Mouse (Mus musculus) heart, embryonic 15.5 days (tissue): Measurements from ENCODE around the gene Gas1. TPM values are rescaled to one million over a fixed set of nuclear protein-coding genes. Genes with fewer than 3 reads are reported as not detected.

Experiments used
- ATAC-seq: fragments of 200-750 bp; cut with Nextera tagmentation; replicated peaks from 2 replicates; pipeline ENCODE4 v1.8.0; 2017; ENCODE audit warnings: low read depth, moderate TSS enrichment; ENCODE audit not compliant: insufficient number of reproducible peaks, insufficient read depth, low FRiP score
- H3K27ac ChIP-seq: fragments of 300-500 bp; sonication (generic); 2 replicates; pipeline ENCODE4 v1.5.1; 2015; ENCODE audit warnings: mild to moderate bottlenecking, inconsistent platforms
- H3K27me3 ChIP-seq: fragments of 300-500 bp; sonication (generic); 2 replicates; pipeline ENCODE4 v1.6.1; 2015; ENCODE audit warnings: inconsistent platforms
- H3K36me3 ChIP-seq: fragments of 300-500 bp; sonication (generic); 2 replicates; pipeline ENCODE4 v1.6.1; 2015; ENCODE audit warnings: mild to moderate bottlenecking, inconsistent platforms
- H3K4me1 ChIP-seq: fragments of 300-500 bp; sonication (generic); replicated peaks from 2 replicates; pipeline ENCODE4 v1.6.1; 2015; ENCODE audit warnings: inconsistent platforms
- H3K4me2 ChIP-seq: fragments of 300-500 bp; sonication (generic); 2 replicates; pipeline ENCODE4 v1.6.1; 2015; ENCODE audit warnings: inconsistent platforms, mild to moderate bottlenecking, moderate library complexity
- H3K4me3 ChIP-seq: fragments of 300-500 bp; sonication (generic); 2 replicates; pipeline ENCODE4 v1.5.1; 2015; ENCODE audit warnings: mild to moderate bottlenecking, inconsistent platforms
- H3K9ac ChIP-seq: fragments of 300-500 bp; sonication (generic); 2 replicates; pipeline ENCODE4 v1.6.1; 2015; ENCODE audit warnings: mild to moderate bottlenecking, inconsistent platforms
- H3K9me3 ChIP-seq: fragments of 300-500 bp; sonication (generic); replicated peaks from 2 replicates; pipeline ENCODE4 v1.6.1; 2016; ENCODE audit warnings: inconsistent platforms
- WGBS: fragments of 180-500 bp; shearing (Covaris S2); methylation state at CpG from one replicate; pipeline ENCODE4 v1.1.7; 2015; ENCODE audit warnings: mixed read lengths; 5-methylcytosine and 5-hydroxymethylcytosine counted together
- polyA plus RNA-seq: library from polyadenylated mRNA; unstranded; fragments of >200 nt; fragmentation: Nextera tagmentation; extraction: Ambion mirVana; gene quantifications from 2 replicates; pipeline ENCODE4 v1.2.1, GENCODE M21; 2015

The Gas1 gene
- polyA plus RNA-seq, 1 experiment from 2014 or later = 37.2 TPM

DNA sequence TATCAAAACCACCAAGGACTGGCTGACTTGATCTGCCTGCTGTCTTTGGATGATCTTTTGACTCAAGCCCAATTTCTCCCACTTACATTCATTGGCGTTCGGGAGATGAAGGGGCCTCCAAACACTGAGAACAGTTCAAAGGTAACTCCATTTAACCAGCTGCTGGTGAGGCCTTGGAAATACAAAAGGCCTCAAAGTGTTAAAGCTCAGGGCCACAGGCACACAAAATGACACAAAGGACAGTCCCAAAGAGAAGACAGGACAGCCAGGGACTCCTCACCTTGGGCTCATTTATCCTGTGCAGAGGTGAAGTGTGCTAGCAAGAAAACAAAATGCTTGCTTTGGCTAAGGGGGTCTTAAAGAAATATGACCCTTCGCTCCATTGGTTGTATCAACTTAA lies 30.9 kb downstream of the Gas1 start:
- H3K4me2 ChIP-seq = no peak overlapping the region
- WGBS = 67% methylated on average over 3 of the region's 3 CpGs
- no peaks in the 10 kb centered on the region for H3K9me3 ChIP-seq

GRCm38 (mm10) chr13:60136962-60137361 lies 40.2 kb downstream of the Gas1 start:
- no peaks in the 10 kb centered on the region for H3K36me3 ChIP-seq
- 89% methylated on average over 4 of the region's 4 CpGs for WGBS
- H3K9me3 ChIP-seq = no peaks in the 10 kb centered on the region
- H3K4me3 ChIP-seq = no peak overlapping the region
- H3K4me2 ChIP-seq = no peak overlapping the region
- H3K4me1 ChIP-seq = no peaks in the 10 kb centered on the region
- no peak overlapping the region for H3K9ac ChIP-seq
- no peaks in the 10 kb centered on the region for H3K27me3 ChIP-seq
- no peak for ATAC-seq
- H3K27ac ChIP-seq = no peak overlapping the region

More for the DNA sequence above, 30.9 kb downstream of the Gas1 start:
- H3K4me1 ChIP-seq = peaks cover 6% of the 10 kb centered on the region; the same call in 1 of the 2 replicates
- H3K27me3 ChIP-seq = no peaks in the 10 kb centered on the region
- no peaks in the 10 kb centered on the region for H3K36me3 ChIP-seq
- no peak overlapping the region for H3K9ac ChIP-seq
- no peak for ATAC-seq
- no peak overlapping the region for H3K27ac ChIP-seq
- H3K4me3 ChIP-seq = no peak overlapping the region

DNA sequence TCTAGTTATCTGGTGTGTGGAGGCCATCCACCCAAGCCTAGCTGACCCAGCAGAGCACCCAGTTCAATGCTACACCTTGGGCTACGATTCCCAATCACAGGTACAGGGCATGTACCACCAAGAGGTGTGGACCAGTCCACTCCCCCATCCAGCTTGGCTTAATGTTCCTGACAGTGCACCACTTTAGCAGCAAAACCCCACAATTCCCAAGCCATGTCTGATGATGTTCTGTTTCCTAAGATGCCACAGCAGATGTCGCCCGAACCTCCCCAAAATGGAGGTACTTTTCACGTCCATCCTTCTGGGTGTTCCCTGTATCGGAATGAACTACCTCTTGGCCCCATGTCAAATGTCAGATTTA lies 42.7 kb downstream of the Gas1 start:
- 87% methylated on average over 5 of the region's 5 CpGs for WGBS
- H3K9ac ChIP-seq = no peak overlapping the region
- H3K4me3 ChIP-seq = no peak overlapping the region
- no peaks in the 10 kb centered on the region for H3K27me3 ChIP-seq
- no peak overlapping the region for H3K27ac ChIP-seq
- no peak overlapping the region for H3K4me2 ChIP-seq
- no peak for ATAC-seq
- no peaks in the 10 kb centered on the region for H3K4me1 ChIP-seq
- no peaks in the 10 kb centered on the region for H3K9me3 ChIP-seq
- H3K36me3 ChIP-seq = no peaks in the 10 kb centered on the region

DNA sequence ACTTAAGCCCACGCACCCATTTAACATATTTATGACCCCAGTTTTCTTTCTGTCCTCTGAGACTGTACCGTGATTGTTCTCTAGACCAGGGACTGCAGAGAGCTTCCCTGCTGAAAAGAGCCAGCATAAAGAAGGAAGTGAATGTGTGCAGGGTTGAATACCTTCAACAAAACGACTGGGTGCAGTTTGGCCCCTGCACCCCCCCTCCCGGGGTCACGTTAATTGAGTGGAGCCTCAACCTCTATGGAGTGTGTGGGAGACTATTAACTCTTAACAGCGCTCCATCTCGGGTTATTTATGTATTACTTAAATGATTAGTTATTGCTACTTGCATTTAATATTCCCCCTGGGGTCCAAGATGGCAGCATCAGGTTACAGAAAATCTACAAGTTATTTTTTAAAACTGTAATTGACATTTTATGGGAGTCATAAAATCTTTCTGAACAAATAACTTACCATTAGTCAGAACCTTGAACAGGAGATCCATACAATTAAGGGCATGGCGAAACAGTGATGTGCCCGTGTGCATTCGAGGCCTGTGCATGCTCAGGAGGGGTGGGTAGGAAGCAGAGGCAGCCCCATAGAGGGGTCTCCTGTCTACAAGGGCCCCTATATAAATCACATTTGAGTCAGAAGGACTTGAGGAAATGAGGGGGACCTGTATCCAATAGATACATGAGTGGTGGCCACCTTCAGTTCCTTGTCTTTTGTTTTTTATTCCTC lies 43.3 kb downstream of the Gas1 start:
- no peak overlapping the region for H3K9ac ChIP-seq
- no peak overlapping the region for H3K27ac ChIP-seq
- no peaks in the 10 kb centered on the region for H3K27me3 ChIP-seq
- 55% methylated on average over 10 of the region's 10 CpGs for WGBS
- no peak for ATAC-seq
- H3K36me3 ChIP-seq = no peaks in the 10 kb centered on the region
- no peaks in the 10 kb centered on the region for H3K4me1 ChIP-seq
- H3K9me3 ChIP-seq = no peaks in the 10 kb centered on the region
- H3K4me3 ChIP-seq = no peak overlapping the region
- H3K4me2 ChIP-seq = no peak overlapping the region

GRCm38 (mm10) chr13:60131771-60132170 lies 45.4 kb downstream of the Gas1 start:
- ATAC-seq = no peak
- 63% methylated on average over 13 of the region's 13 CpGs for WGBS

GRCm38 (mm10) chr13:60129541-60129940 lies 47.6 kb downstream of the Gas1 start:
- no peak for ATAC-seq
- 72% methylated on average over 9 of the region's 9 CpGs for WGBS
- no peak overlapping the region for H3K9ac ChIP-seq
- no peaks in the 10 kb centered on the region for H3K9me3 ChIP-seq
- peaks cover 10% of the 10 kb centered on the region for H3K4me1 ChIP-seq
- H3K27me3 ChIP-seq = no peaks in the 10 kb centered on the region
- H3K4me2 ChIP-seq = no peak overlapping the region
- no peak overlapping the region for H3K4me3 ChIP-seq
- no peak overlapping the region for H3K27ac ChIP-seq
- no peaks in the 10 kb centered on the region for H3K36me3 ChIP-seq

More at GRCm38 (mm10) chr13:60131771-60132170, 45.4 kb downstream of the Gas1 start:
- no peak overlapping the region for H3K27ac ChIP-seq
- no peak overlapping the region for H3K4me2 ChIP-seq
- H3K27me3 ChIP-seq = no peaks in the 10 kb centered on the region
- no peaks in the 10 kb centered on the region for H3K9me3 ChIP-seq
- no peaks in the 10 kb centered on the region for H3K36me3 ChIP-seq
- no peaks in the 10 kb centered on the region for H3K4me1 ChIP-seq
- no peak overlapping the region for H3K4me3 ChIP-seq
- no peak overlapping the region for H3K9ac ChIP-seq

- no peak overlapping the region for H3K27ac ChIP-seq
- H3K36me3 ChIP-seq = no peaks in the 10 kb centered on the region
- H3K9me3 ChIP-seq = no peaks in the 10 kb centered on the region
- H3K27me3 ChIP-seq = no peaks in the 10 kb centered on the region
- 57% methylated on average over 19 of the region's 19 CpGs for WGBS
- no peak overlapping the region for H3K4me3 ChIP-seq
- no peak overlapping the region for H3K4me2 ChIP-seq
- H3K4me1 ChIP-seq = peaks cover 16% of the 10 kb centered on the region
- H3K9ac ChIP-seq = no peak overlapping the region
- no peak for ATAC-seq
Observed at GRCm38 (mm10) chr13:60126338-60126737, 50.8 kb downstream of the Gas1 start.

GRCm38 (mm10) chr13:60125501-60126305 lies 51.5 kb downstream of the Gas1 start:
- H3K4me1 ChIP-seq = peaks cover 16% of the 10 kb centered on the region
- no peaks in the 10 kb centered on the region for H3K9me3 ChIP-seq
- no peak overlapping the region for H3K9ac ChIP-seq
- H3K27ac ChIP-seq = no peak overlapping the region
- H3K4me2 ChIP-seq = no peak overlapping the region
- no peaks in the 10 kb centered on the region for H3K27me3 ChIP-seq
- no peak overlapping the region for H3K4me3 ChIP-seq
- WGBS = 36% methylated on average over 13 of the region's 13 CpGs
- H3K36me3 ChIP-seq = no peaks in the 10 kb centered on the region
- no peak for ATAC-seq

DNA sequence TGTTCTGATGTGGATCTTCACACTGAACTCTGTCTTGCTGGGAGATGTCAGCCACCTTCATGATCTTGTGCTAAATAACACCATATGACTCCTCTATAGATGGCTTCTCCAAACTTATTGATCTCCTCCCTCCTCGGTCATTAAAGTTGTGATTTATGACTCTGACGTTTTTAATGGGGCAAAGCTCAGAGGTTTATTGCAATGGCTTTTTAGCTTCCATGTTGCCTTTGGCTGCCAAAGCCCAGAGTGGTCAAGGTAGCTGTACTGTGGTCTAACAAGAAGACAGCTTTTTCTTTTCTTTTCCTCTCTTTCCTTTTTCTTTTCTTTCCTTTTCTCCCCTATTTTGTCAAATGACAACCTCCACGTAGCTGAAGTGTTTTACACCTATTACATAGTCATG lies 52.1 kb downstream of the Gas1 start:
- Histone ChIP-seq H3K9ac (no peak overlapping the region), H3K27me3 (no peaks in the 10 kb centered on the region), H3K4me3 (no peak overlapping the region), H3K4me1 (peaks cover 16% of the 10 kb centered on the region), H3K27ac (no peak overlapping the region), H3K9me3 (no peaks in the 10 kb centered on the region), H3K36me3 (no peaks in the 10 kb centered on the region), H3K4me2 (no peak overlapping the region)
- WGBS = 70% methylated on average over 3 of the region's 3 CpGs
- ATAC-seq = no peak

- H3K27me3 ChIP-seq = no peaks in the 10 kb centered on the region
- no peak overlapping the region for H3K9ac ChIP-seq
- 78% methylated on average over 7 of the region's 7 CpGs for WGBS
- no peak for ATAC-seq
- no peak overlapping the region for H3K27ac ChIP-seq
- H3K4me1 ChIP-seq = peaks cover 16% of the 10 kb centered on the region
- H3K4me2 ChIP-seq = no peak overlapping the region
- H3K4me3 ChIP-seq = no peak overlapping the region
- H3K36me3 ChIP-seq = no peaks in the 10 kb centered on the region
- H3K9me3 ChIP-seq = no peaks in the 10 kb centered on the region
Observed at GRCm38 (mm10) chr13:60124456-60124855, 52.7 kb downstream of the Gas1 start.
